ENCODE assay signal across 9 mouse cellular contexts in genomic region chr17:33783408-33783807, GRCm38 (mm10). TPM values are rescaled to one million over a fixed set of nuclear protein-coding genes. Genes with fewer than 3 reads are reported as not detected.
A peak's percentile ranks its signal among the peaks of the same experiment; 100 is the strongest.
DNase-seq lines count a peak whose midpoint lies in the region; ATAC-seq and TF ChIP-seq lines count a peak whose summit lies in the region.
"Had no signal": no experiment of that assay in that cellular context is flagged by ENCODE, and none has a peak within 500 bp of the region (broad histone marks: within the 10 kb centered on the region; RNA-seq: fewer than 3 reads in every experiment).

No protein-coding gene starts in this region.

- no peaks in the 10 kb centered on the region for H3K9me3 ChIP-seq in embryonic facial prominence, embryonic 14.5 days (ENCODE audit: control insufficient read depth, low read length)
- H3K9me3 ChIP-seq in lung, embryonic 16.5 days (ENCODE audit: control insufficient read depth, low read length), result no peaks in the 10 kb centered on the region
- H3K9me3 ChIP-seq in forebrain, postnatal 0 days (ENCODE audit: low read length), result no peaks in the 10 kb centered on the region

- no peak overlapping the region for H3K4me3 ChIP-seq in embryonic facial prominence, embryonic 14.5 days (ENCODE audit: low read depth, low read length)
- no peak overlapping the region for H3K4me3 ChIP-seq in lung, embryonic 16.5 days (ENCODE audit: low read length)
- H3K4me3 ChIP-seq in forebrain, postnatal 0 days (ENCODE audit: low read depth, low read length), result no peak overlapping the region

- intact Hi-C loops in heart, postnatal 10 days (cut with DNase I), result no loop called here

- 0 out of 2 replicates have a peak overlapping the region, but pooled peaks have one; percentile 36 for H3K27ac ChIP-seq in embryonic facial prominence, embryonic 14.5 days (replicated peaks; ENCODE audit: low read depth, low read length)
- peak overlapping the region; percentile 66 for H3K27ac ChIP-seq in lung, embryonic 16.5 days (ENCODE audit: low read length)
- H3K27ac ChIP-seq in forebrain, postnatal 0 days (ENCODE audit: low read depth, low read length), result no peak overlapping the region
- H3K27ac ChIP-seq: liver, embryonic 14.5 days had no signal

- peak; percentile 48 for ATAC-seq in embryonic facial prominence, embryonic 14.5 days (ENCODE audit: low read depth)
- ATAC-seq in lung, embryonic 16.5 days (ENCODE audit: low read depth), result no peak
- ATAC-seq in forebrain, postnatal 0 days, result no peak

- no peak overlapping the region for H3K4me2 ChIP-seq in embryonic facial prominence, embryonic 14.5 days (ENCODE audit: low read depth, low read length)
- no peak overlapping the region for H3K4me2 ChIP-seq in lung, embryonic 16.5 days (ENCODE audit: low read depth, low read length)
- no peak overlapping the region for H3K4me2 ChIP-seq in forebrain, postnatal 0 days (ENCODE audit: low read depth)

- peaks cover 43% of the 10 kb centered on the region for H3K4me1 ChIP-seq in embryonic facial prominence, embryonic 14.5 days (ENCODE audit: control insufficient read depth, insufficient read depth, low read length)
- H3K4me1 ChIP-seq in lung, embryonic 16.5 days (replicated peaks; ENCODE audit: control insufficient read depth, insufficient read depth, low read length), result peaks cover 40% of the 10 kb centered on the region
- no peaks in the 10 kb centered on the region; the same call in 1 of the 2 replicates for H3K4me1 ChIP-seq in forebrain, postnatal 0 days (ENCODE audit: insufficient read depth)

- no peaks in the 10 kb centered on the region for H3K27me3 ChIP-seq in embryonic facial prominence, embryonic 14.5 days (replicated peaks; ENCODE audit: control insufficient read depth, insufficient read depth, low read length)
- H3K27me3 ChIP-seq in lung, embryonic 16.5 days (ENCODE audit: control insufficient read depth, insufficient read depth, low read depth, low read length), result no peaks in the 10 kb centered on the region
- no peaks in the 10 kb centered on the region for H3K27me3 ChIP-seq in forebrain, postnatal 0 days (ENCODE audit: insufficient read depth, low read length)

- TF ChIP-seq CTCF in forebrain, postnatal 0 days (IDR thresholded peaks at IDR 0.05; ENCODE audit: low read depth), result no peak

- peak; percentile 29 to 36 for DNase-seq in spleen, postnatal 36 days (ENCODE audit: low spot score in 2 of 2)
- no peak for DNase-seq in spleen, adult 12 weeks (ENCODE audit: low spot score)
- DNase-seq in embryonic facial prominence, embryonic 14.5 days (ENCODE audit: low spot score), result peak; percentile 93
- DNase-seq in heart, postnatal 10 days, result peak; percentile 93
- peak; percentile 76 to 89 for DNase-seq in urinary bladder, postnatal 36 days (ENCODE audit: low spot score in 2 of 2)
- no peak for DNase-seq in forebrain, postnatal 0 days
- no peak for DNase-seq in natural killer cell, adult 2 months (ENCODE audit: low spot score in 2 of 2)

- no peaks in the 10 kb centered on the region for H3K36me3 ChIP-seq in embryonic facial prominence, embryonic 14.5 days (ENCODE audit: control insufficient read depth, insufficient read depth, low read length)
- H3K36me3 ChIP-seq in lung, embryonic 16.5 days (ENCODE audit: control insufficient read depth, insufficient read depth, low read length), result no peaks in the 10 kb centered on the region
- no peaks in the 10 kb centered on the region for H3K36me3 ChIP-seq in forebrain, postnatal 0 days (ENCODE audit: insufficient read depth)

- no peak overlapping the region for H3K9ac ChIP-seq in embryonic facial prominence, embryonic 14.5 days (ENCODE audit: low read depth, low read length)
- H3K9ac ChIP-seq in lung, embryonic 16.5 days (ENCODE audit: low read length), result no peak overlapping the region
- H3K9ac ChIP-seq in forebrain, postnatal 0 days, result no peak overlapping the region
- H3K9ac ChIP-seq: liver, embryonic 14.5 days had no signal

RNA-seq across cellular contexts. Expression of gene Angptl4, which starts 1.8 kb away (rescaled TPM):
- 35.7 and 52.1 TPM in 2 replicates for polyA plus RNA-seq in embryonic facial prominence, embryonic 14.5 days (2014; fragmentation: Nextera tagmentation; extraction: Ambion mirVana)
- 100 to 1,000 TPM in 1 of 2 experiments, 10 to 100 TPM in 1; 34.9 to 119 TPM for total RNA-seq in heart, postnatal 10 days (2021)
- polyA plus RNA-seq in lung, embryonic 16.5 days (2015; fragmentation: Nextera tagmentation; extraction: Ambion mirVana), result 46.1 and 48.3 TPM in 2 replicates
- 13.2 and 17.2 TPM in 2 replicates for total RNA-seq in forebrain, postnatal 0 days (2014; rRNA removed)
- polyA plus RNA-seq in forebrain, postnatal 0 days (2015; fragmentation: Nextera tagmentation; extraction: Ambion mirVana), result 24.4 and 25.2 TPM in 2 replicates

RNA-seq across cellular contexts. Expression of gene Rab11b, which starts 23.1 kb away (rescaled TPM):
- polyA plus RNA-seq in embryonic facial prominence, embryonic 14.5 days (2014; fragmentation: Nextera tagmentation; extraction: Ambion mirVana), result 156 and 181 TPM in 2 replicates
- 100 to 1,000 TPM; 343 to 349 TPM for total RNA-seq in heart, postnatal 10 days (2021)
- 279 and 289 TPM in 2 replicates for polyA plus RNA-seq in lung, embryonic 16.5 days (2015; fragmentation: Nextera tagmentation; extraction: Ambion mirVana)
- total RNA-seq in forebrain, postnatal 0 days (2014; rRNA removed), result 78.1 and 106 TPM in 2 replicates
- 527 and 560 TPM in 2 replicates for polyA plus RNA-seq in forebrain, postnatal 0 days (2015; fragmentation: Nextera tagmentation; extraction: Ambion mirVana)

RNA-seq across cellular contexts. Expression of gene Kank3, which starts 26.9 kb away (rescaled TPM):
- polyA plus RNA-seq in embryonic facial prominence, embryonic 14.5 days (2014; fragmentation: Nextera tagmentation; extraction: Ambion mirVana), result 38.7 and 39.4 TPM in 2 replicates
- total RNA-seq in heart, postnatal 10 days (2021), result 10 to 100 TPM; 78.7 to 84.2 TPM
- 78.8 and 89.6 TPM in 2 replicates for polyA plus RNA-seq in lung, embryonic 16.5 days (2015; fragmentation: Nextera tagmentation; extraction: Ambion mirVana)
- 36.5 and 42.7 TPM in 2 replicates for total RNA-seq in forebrain, postnatal 0 days (2014; rRNA removed)
- 35.8 and 43.4 TPM in 2 replicates for polyA plus RNA-seq in forebrain, postnatal 0 days (2015; fragmentation: Nextera tagmentation; extraction: Ambion mirVana)

RNA-seq across cellular contexts. Expression of gene Rps28, which starts 41.0 kb away (rescaled TPM):
- polyA plus RNA-seq in embryonic facial prominence, embryonic 14.5 days (2014; fragmentation: Nextera tagmentation; extraction: Ambion mirVana), result 1,198 and 1,307 TPM in 2 replicates
- total RNA-seq in heart, postnatal 10 days (2021), result 1,000 to 10,000 TPM; 1,002 to 1,034 TPM
- 929 and 1,039 TPM in 2 replicates for polyA plus RNA-seq in lung, embryonic 16.5 days (2015; fragmentation: Nextera tagmentation; extraction: Ambion mirVana)
- 589 and 1,055 TPM in 2 replicates for total RNA-seq in forebrain, postnatal 0 days (2014; rRNA removed)
- polyA plus RNA-seq in forebrain, postnatal 0 days (2015; fragmentation: Nextera tagmentation; extraction: Ambion mirVana), result 603 and 823 TPM in 2 replicates

RNA-seq across cellular contexts. Expression of gene Ndufa7, which starts 41.0 kb away (rescaled TPM):
- polyA plus RNA-seq in embryonic facial prominence, embryonic 14.5 days (2014; fragmentation: Nextera tagmentation; extraction: Ambion mirVana), result 479 and 488 TPM in 2 replicates
- 100 to 1,000 TPM; 499 to 513 TPM for total RNA-seq in heart, postnatal 10 days (2021)
- polyA plus RNA-seq in lung, embryonic 16.5 days (2015; fragmentation: Nextera tagmentation; extraction: Ambion mirVana), result 482 and 489 TPM in 2 replicates
- total RNA-seq in forebrain, postnatal 0 days (2014; rRNA removed), result 258 and 291 TPM in 2 replicates
- polyA plus RNA-seq in forebrain, postnatal 0 days (2015; fragmentation: Nextera tagmentation; extraction: Ambion mirVana), result 529 and 626 TPM in 2 replicates

Comparison
In these comparisons a context has a peak if more than half of its experiments do, and no peak if none do; other contexts are left out.
1. DNase-seq: peak in spleen, postnatal 36 days (2 of 2), embryonic facial prominence, embryonic 14.5 days (single experiment), heart, postnatal 10 days (2 of 2) and urinary bladder, postnatal 36 days (2 of 2); none in spleen, adult 12 weeks (single experiment), forebrain, postnatal 0 days (single experiment) and natural killer cell, adult 2 months (0 of 2).